Mouse (Mus musculus) ovary, adult 18-20 months (tissue): ENCODE data around the gene Sgf29.
"Not testable (repeated sequence)": the region's sequence is repeated elsewhere in the genome, so short reads cannot be mapped to it uniquely, and the experiment has no call there.

Experiments used
- DNase-seq: peaks from one replicate; pipeline ENCODE4 v3.0.0; 2022; ENCODE audit warnings: low spot score, mixed read lengths

The Sgf29 gene

DNA sequence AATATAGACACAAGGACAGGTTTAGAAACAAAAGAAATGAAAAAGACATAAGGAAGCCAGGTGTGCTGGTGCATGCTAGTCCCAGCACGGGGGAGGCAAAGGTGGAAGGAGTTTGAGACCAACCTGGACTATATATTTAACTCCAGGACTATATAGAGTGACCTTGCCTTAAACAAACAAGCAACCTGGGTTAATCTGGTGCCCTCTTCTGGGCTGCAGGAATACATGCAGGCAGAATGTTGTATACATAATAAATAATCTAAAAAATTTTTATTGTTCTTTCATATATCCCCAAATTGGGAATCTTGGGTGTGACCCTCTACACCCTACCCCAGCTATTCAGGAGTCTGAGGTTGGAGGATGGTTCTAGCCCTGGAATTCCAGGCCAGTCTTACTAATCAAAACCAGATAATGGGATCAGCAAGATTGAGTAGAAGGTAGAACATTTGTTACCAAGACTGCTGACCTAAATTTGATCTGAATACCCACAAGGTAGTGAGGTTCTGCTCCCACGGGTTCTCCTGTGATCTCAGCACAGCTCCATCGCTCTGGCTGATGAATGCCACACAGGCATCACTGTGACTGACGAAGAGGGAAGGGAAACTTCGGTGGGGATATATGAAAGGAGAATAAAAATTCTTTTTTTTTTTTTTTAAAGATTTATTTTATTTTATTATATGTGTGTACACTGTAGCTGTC lies 6.4 kb upstream of the Sgf29 start:
- DNase-seq, result no peak

DNA sequence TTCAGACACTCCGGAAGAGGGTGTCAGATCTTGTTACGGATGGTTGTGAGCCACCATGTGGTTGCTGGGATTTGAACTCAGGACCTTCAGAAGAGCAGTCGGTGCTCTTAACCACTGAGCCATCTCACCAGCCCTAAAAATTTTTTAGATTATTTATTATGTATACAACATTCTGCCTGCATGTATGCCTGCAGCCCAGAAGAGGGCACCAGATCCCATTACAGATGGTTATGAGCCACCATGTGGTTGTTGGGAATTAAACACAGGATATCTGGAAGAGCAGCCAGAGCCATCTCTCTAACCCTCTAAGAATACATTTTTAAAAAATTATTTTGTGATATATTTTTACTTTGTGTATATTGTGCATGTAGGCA lies 5.9 kb upstream of the Sgf29 start:
- DNase-seq, result not testable (repeated sequence)

DNA sequence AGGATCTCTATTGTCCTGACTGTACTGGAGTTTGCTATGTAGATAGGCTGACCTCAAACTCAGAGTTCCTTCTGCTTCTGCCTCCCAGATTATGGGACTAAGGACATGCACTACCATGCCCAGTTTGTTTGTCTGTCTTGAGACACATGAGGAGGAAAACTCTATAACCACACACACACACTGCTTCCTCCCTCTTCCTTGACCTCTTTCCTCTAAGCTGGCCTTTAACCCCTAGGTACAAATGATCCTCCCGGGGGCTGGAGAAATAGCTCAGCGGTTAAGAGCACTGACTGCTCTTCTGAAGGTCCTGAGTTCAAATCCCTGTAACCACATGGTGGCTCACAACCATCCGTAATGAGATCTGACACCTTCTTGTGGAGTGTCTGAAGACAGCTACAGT lies 4.8 kb upstream of the Sgf29 start:
- no peak for DNase-seq

DNA sequence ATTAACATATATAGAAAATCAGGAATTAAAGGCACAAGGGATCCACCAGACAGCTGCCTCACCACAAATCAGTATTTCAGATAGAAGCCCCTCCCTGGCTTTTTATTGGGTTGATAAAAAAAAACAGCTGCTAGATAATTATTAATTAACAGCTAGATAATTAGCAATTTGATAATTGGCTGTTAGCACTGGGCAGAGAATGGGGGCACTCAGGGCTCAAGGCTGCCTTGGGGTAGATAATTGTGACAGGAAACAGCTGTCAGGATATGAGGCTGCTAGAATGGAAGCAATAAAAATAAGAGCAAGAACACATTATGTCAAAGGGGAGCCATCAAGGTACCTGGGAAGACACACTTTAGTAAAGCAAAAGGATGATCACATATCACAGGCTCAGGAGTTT lies 4.2 kb upstream of the Sgf29 start:
- DNase-seq, result no peak

DNA sequence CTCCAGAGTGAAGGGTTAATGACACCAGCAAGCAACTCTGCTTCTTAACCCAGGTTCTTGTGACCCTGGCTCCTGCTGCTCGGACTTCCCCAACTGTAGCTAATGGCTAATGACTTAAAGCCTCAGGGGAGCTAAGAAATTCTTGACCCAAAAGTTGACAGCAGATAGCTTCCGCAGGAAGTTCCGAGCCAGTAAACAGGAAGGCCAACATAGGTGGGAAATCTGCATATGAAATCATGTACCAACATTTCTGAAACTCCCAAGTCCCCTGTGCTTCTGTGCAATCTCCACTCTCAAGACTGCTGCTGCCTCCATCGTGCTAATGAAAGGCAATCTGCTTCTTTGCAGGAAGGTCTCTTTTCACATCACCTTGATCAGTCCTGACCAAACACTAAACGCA lies 3.4 kb upstream of the Sgf29 start:
- no peak for DNase-seq

DNA sequence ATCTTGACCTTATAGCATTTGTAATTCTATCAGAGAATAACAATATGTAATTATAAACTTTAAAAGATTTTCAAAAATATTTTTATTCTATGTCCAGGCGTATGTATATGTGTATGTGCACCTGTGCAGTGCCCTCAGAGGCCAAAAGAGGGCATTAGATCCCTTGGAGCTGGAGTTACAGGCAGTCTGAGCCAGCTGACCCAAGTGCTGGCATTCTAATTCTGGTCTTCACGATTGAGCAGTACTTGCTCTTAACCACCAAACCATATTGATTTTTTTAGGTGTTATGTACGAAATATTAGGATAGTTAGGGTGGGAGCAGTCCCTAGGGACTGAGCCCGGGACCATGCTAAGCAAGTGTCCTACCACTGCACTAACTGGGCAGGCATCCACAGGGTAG lies 623 bp upstream of the Sgf29 start:
- no peak for DNase-seq

DNA sequence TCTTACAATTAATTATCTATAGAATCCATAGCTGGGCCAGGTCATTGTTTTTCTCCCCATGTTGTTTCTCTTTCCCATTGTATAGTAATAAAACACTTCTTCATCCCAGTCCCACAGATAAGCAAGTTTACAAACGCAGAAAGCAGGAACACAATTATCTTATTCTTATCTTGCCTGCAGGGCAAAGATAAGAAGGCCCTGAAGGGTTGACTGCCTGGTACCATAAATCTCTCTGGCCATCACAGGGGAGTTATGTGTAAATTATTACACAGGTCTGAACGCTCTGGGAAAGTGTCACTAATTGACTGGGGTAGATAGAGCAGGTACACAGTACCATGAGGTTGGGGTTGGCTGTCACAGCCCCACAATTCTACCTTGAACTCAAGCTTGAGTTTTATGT lies 1.7 kb downstream of the Sgf29 start:
- no peak for DNase-seq

DNA sequence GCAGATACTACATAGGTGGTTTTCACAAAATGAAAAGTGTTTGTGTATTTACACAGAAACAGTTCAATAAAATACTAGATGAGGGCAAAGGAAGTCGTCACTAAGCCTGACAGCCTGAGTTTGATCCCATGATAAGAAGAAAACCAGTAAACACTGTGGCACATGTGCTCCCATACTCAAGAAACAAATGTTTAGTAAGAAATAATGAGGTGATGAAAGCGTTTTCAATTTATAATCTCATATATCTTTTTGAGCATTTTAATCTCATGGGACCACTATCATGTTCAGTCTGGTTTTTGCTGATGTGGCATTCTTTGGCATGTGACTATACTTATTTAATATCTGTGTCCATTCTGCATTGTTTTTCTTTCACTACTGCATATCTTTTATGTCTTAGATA lies 4.9 kb downstream of the Sgf29 start:
- DNase-seq, result no peak

DNA sequence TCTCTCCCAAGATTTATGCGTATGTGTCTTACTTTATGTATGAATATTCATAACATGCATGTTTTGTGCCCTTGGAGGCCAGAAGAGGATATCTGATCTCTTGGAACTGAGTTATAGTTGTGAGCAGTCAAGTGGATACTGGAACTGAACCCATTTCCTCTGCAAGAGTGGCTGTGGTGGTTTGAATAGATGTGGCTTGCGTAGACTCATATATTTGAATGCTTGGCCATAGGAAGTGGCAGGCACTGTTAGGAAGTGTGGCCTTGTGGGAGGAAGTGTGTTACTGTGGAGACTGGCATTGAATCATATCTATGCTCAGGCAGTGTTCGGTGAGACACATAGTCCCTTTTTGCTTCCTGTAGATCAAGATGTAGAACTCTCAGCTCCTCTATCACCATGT lies 6.6 kb downstream of the Sgf29 start:
- no peak for DNase-seq

DNA sequence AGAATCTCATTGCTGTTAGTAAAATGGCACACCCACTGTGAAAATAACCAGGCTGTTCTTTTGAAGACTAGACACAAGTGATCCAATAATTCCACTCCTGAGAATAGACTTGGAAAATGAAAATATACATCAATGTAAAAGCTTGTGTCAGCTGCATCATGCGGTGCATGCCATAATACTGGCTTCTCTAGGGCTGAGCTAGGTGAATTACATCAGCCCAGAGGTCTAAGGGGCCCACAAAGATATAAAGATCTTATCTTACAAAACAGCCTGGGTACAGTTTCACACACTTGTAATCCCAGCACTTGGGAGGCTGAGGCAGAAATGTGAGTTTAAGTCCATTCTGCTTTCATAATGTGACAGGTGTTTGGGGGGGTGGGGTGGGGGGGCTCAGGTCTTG lies 8.4 kb downstream of the Sgf29 start:
- no peak for DNase-seq

DNA sequence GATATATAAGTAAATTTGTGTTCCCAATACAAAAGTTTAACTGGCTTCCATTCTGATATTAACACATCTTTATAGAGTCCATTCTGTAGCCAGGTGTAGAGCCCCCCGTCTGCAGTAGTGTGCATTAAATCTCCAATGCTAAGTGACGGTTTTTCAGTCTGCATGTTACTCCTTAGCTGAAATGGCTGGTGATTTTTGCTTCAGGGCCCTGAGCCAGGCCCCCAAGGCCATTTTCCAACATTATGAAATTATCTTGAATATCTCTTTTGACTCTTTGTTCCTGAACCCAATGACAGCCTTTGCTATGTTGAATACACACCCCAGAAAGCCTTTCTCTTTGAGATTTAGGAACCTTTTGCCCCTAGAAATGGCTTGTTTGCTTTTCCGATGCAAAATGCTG lies 10.7 kb downstream of the Sgf29 start:
- DNase-seq, result no peak

DNA sequence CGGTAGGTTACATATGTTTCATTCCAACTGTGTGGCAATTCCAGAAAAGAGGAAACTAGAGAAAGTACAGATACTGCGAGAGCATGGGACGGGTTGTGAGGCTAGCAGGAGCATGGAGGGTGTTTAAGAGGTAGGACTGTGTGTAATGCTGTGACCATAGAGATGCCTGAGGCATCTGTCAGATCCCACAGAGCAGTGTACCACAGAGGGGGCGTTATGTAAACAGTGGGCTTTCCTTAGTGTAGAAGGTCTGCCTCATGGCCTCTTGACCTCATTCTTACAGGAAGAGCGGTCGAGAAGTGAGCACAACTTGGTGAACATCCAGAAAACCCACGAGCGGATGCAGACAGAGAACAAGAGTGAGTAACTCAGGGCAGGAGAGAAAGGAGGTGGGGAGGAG lies 14.5 kb downstream of the Sgf29 start:
- DNase-seq, result no peak

DNA sequence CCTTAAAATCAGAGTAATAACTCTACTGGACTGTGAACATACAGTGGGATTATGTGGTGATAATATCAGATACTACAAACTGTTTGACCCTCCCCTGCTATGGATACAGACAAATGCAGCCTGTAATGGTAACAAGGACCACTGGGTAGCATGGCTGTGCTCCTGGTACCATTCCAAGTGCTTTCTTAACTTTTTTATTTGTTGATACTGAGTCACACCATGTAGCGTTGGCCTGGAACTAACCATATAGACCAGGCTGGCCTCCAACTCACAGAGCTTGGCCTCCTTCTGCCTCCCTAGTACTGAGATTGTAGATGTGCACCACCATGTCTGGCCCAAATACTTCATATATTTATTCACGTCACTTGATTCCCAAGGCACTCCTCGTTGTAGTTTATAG lies 16.2 kb downstream of the Sgf29 start:
- no peak for DNase-seq

DNA sequence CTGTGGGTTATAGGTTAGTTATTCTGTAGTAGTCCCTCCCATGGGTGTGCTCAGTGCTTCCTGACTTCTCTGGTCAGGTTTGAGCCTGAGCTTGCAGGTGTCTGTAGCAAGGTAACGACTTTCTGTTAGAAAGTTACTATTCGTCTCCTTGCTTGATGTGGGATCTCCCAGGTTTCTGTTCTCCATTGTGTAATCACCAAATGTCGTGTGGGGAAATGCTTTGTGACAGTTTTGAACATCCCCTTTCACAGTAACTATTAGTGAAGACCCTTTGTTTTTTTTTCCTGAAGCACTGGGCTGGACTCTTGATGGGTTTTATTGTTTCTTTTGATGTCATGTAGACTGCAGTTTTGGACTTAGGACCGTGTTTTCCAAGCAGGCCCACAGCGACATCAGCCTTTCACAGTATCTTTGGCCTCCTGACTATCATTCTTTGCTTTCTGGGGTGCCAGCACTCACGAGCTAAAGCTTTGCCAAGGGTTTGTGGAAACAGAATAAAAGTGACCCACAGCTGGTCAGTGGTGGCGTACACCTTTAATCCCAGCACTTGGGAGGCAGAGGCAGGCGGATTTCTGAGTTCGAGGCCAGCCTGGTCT lies 18.5 kb downstream of the Sgf29 start:
- DNase-seq, result no peak

DNA sequence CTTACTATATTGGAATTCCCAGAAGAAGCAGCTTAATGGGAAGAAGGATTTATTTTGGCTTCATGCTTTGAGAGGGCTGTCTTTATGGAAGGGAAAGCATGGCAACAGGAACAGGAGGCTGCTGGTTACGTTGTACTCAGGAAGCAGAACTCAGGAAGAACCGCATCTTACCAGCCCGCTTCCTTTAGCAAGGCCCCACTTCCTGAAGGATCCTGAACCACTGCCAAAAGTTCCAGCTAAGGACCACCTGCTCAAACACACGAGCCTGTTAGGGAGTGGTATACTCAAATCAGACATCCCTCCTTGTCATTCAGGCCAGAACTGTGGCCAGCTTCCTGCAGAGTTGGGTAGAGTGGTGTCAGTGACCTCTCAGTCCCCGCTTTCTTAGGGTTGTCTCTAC lies 19.3 kb downstream of the Sgf29 start:
- DNase-seq, result no peak

DNA sequence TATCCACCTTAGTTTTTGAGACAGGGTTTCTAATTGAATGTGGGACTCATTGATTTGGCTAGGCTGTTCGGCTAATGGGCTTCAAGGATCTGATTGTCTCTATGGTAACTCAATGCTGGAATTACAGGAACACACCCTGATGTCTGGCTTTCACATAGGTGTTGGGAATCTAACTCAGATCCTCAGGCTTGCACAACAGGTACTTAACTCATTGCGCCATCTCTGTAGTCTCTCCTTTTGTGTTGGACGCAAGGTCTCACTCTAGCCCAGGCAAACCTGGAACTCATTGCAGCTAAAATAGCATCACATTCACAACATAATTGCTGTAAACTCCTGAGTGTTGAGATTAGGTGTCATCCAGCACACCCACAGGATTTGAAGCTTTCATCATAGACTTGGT lies 21.0 kb downstream of the Sgf29 start:
- DNase-seq, result no peak

DNA sequence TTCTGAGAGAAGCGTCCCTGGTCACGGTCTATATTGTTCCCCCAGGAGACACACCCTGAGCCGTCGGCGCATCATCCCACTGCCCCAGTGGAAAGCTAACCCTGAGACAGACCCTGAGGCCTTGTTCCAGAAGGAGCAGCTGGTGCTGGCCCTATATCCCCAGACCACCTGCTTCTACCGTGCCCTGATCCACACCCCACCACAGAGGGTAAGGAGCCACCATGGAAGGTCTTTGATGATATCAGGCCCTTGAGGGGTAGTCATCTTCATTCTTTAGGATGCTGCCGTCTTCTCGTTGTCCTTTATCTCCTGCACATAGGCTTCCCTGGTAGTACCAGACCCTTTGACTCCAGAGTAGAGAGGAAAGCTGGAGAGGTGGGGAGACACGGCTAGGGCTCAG lies 23.0 kb downstream of the Sgf29 start:
- no peak for DNase-seq

DNA sequence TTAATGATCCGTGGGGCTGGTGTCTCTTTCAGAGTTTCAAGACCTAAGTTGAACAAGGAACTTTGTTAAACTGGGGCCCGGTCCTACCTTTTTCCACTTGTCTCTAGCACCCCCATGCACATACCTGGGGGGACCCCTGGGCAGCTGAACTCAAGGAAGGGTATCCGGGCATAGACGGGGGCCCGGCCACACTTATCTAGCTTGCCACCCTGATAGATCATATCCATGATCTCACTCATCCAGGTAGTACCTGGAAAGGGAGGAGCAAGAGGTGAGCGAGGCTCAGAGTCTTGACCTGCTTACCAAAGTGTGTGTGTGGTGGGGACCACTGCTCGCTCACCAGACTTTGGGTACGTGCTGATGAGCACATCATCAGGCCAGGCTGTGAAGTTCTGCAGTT lies 26.0 kb downstream of the Sgf29 start:
- no peak for DNase-seq

DNA sequence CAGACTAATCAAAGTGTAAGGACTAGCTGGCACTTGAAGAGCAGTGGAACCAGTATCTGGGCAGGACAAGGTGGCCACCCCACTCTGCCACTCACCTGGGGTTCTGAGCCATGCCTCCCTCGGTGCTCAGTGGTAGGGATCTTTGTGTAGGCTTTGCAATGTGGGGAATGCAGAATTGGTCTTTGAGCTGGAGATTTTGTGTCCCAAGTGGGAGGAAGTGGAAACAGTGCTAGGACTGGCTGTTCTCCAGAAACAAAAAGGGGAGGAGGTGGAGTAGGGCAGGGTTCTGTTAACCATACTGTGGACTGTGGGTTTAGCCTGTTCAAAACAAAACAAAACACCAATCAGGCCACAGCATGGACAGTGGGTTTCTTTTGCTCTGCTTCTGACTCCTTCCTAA lies 27.1 kb downstream of the Sgf29 start, which contains the start of gene Sult1a1:
TSS of gene Sult1a1 (minus strand) at position 226 of the 400 bp plus-strand sequence.
- DNase-seq, result no peak

DNA sequence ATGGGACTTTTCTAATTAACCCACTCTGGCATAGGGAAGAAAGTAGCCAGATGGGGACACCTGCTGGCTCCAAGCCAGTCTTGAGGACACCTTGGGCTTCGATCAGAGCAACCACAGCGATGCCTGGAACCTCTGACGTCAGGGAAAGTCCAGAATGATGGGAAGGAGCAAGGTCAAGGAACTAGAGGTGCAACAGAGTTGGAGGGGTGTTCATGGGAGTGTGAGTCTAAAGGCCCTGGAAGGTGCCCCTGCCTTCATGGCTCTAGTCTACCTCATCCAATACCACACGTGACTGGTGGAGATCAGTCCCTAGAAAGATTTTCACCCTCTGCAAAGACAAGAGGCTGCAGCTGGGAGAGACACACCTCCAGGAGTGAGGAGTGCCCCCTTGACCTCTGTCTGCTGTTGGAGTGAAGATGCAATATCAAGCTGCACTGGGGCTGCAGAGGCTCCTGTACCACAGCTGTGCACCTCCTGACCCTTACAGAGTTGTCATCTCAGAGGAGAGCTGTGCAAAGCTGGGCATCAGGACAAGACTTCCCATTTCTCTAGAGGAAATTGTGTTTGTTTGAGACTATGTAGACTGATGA lies 27.6 kb downstream of the Sgf29 start:
- DNase-seq, result no peak

DNA sequence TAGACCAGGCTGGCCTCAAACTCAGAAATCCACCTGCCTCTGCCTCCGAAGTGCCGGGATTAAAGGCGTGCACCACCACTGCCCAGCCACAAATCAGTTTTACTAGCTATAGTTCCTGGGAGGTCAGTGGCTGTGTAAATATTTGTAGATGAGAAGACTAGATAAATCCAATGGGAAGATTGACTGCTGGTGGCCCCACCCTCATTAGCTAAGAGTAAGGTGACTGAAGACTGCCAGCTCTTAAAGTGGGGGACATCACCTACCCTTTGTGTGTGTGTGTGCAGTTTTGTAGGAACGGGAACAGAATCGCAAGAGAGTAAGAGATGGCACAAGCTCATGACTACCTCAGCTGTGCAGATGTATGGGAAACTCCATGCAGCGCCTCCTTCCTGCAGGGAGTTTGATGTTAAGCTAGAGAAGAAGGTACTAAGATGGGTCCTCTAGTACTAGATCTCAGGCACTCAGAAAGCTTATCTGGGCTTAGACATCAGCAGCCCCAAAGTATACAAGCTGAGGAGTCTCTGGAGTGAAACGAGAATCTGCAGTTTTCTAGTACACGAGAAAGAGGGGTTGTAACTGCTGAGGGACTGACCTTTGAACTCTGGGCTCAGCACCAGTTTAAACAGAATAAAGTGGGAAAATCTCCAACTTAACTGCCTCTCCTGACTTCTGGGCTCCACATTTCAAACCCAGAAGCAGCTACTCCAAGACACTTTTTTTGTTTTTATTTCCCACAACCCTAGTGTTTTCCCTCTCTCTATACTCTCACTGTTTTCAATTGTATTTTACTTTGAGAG lies 29.6 kb downstream of the Sgf29 start:
- DNase-seq, result no peak

DNA sequence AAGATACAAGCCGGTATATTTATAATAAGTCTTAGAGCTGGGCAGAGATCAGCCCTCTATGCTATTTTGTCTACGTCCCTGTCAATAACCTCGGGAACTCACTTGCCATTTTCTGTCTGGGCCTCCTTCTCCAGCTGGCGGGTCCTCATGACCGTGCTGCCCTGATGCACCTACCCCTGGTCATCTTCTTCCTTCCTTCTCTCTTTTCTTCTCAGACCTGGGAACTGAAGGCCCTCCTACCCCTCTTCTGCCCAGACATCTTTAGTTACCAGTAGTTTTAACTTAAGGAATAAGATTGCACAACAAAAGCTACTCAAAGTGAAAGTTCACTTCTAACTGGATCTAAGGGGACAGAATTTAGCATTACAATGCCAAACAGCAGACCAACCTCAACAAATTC lies 30.6 kb downstream of the Sgf29 start:
- DNase-seq, result no peak

DNA sequence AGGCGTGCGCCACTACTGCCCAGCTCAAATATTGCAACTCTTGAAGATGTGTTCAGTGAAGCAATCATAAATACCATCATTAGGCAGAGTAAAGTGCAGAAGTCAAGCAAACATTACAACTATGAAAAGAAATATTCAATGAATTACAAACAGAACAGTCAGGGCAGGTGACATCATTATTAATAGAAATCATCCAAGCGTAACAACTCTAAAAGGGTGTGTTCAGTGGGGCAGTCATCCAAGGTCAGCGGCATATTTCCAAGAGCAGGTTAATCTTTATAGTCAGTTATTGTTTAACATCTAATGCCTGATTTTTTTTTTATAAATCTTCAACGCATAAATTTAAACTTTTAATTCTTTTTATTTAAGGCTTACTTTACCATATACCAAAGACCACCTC lies 32.1 kb downstream of the Sgf29 start:
- no peak for DNase-seq
